Mouse (Mus musculus): Measurements from ENCODE around the gene Fam204a. TPM values are rescaled to one million over a fixed set of nuclear protein-coding genes. Genes with fewer than 3 reads are reported as not detected.

Fam204a gene
- polyA plus RNA-seq, 1 experiment, result 5.4 TPM

GRCm38 (mm10) chr19:60241916-60242602 is 15.6 kb upstream of the Fam204a start:
- H3K27ac ChIP-seq (ENCODE audit: insufficient read depth, low read depth, low read length), result no peak overlapping the region
- TF ChIP-seq POLR2A (IDR thresholded peaks at IDR 0.05; ENCODE audit: low read depth, low read length), result no peak
- TF ChIP-seq CTCF (IDR thresholded peaks at IDR 0.05; ENCODE audit: extremely low read depth, insufficient read length, insufficient replicate concordance, low read depth, low read length), result no peak
- no peak overlapping the region for H3K4me3 ChIP-seq (ENCODE audit: low read depth, low read length)
- H3K36me3 ChIP-seq (ENCODE audit: control insufficient read depth, insufficient read depth, low read length), result no peaks in the 10 kb centered on the region
- 83% methylated on average over 7 of the region's 7 CpGs for WGBS
- H3K27me3 ChIP-seq (ENCODE audit: control insufficient read depth, insufficient read depth, low read length), result no peaks in the 10 kb centered on the region
- no peaks in the 10 kb centered on the region for H3K4me1 ChIP-seq (ENCODE audit: control insufficient read depth, insufficient read depth, insufficient read length, low read length)

- Histone ChIP-seq H3K4me3 (ENCODE audit: low read depth, low read length) (no peak overlapping the region), H3K4me1 (ENCODE audit: control insufficient read depth, insufficient read depth, insufficient read length, low read length) (peaks cover 3% of the 10 kb centered on the region; the same call in 1 of the 2 replicates), H3K36me3 (ENCODE audit: control insufficient read depth, insufficient read depth, low read length) (no peaks in the 10 kb centered on the region), H3K27ac (ENCODE audit: insufficient read depth, low read depth, low read length) (no peak overlapping the region), H3K27me3 (ENCODE audit: control insufficient read depth, insufficient read depth, low read length) (no peaks in the 10 kb centered on the region)
- WGBS, result 18% methylated on average over 2 of the region's 2 CpGs
- TF ChIP-seq POLR2A (IDR thresholded peaks at IDR 0.05; ENCODE audit: low read depth, low read length) (no peak), CTCF (IDR thresholded peaks at IDR 0.05; ENCODE audit: extremely low read depth, insufficient read length, insufficient replicate concordance, low read depth, low read length) (no peak)
Observed at GRCm38 (mm10) chr19:60231542-60231941, 5.0 kb upstream of the Fam204a start.

- Histone ChIP-seq H3K27ac (ENCODE audit: insufficient read depth, low read depth, low read length) (no peak overlapping the region), H3K27me3 (ENCODE audit: control insufficient read depth, insufficient read depth, low read length) (no peaks in the 10 kb centered on the region), H3K4me3 (ENCODE audit: low read depth, low read length) (no peak overlapping the region), H3K4me1 (ENCODE audit: control insufficient read depth, insufficient read depth, insufficient read length, low read length) (peaks cover 5% of the 10 kb centered on the region; the same call in 1 of the 2 replicates), H3K36me3 (ENCODE audit: control insufficient read depth, insufficient read depth, low read length) (no peaks in the 10 kb centered on the region)
- TF ChIP-seq POLR2A (IDR thresholded peaks at IDR 0.05; ENCODE audit: low read depth, low read length) (no peak), CTCF (IDR thresholded peaks at IDR 0.05; ENCODE audit: extremely low read depth, insufficient read length, insufficient replicate concordance, low read depth, low read length) (no peak)
- 63% methylated on average over 8 of the region's 8 CpGs for WGBS
Observed at GRCm38 (mm10) chr19:60226845-60227235, 339 bp upstream of the Fam204a start.

- TF ChIP-seq CTCF (IDR thresholded peaks at IDR 0.05; ENCODE audit: extremely low read depth, insufficient read length, insufficient replicate concordance, low read depth, low read length), result no peak
- no peak for TF ChIP-seq POLR2A (IDR thresholded peaks at IDR 0.05; ENCODE audit: low read depth, low read length)
- WGBS, result 76% methylated on average over 7 of the region's 7 CpGs
- no peak overlapping the region for H3K4me3 ChIP-seq (ENCODE audit: low read depth, low read length)
Observed at GRCm38 (mm10) chr19:60219395-60219794, 7.1 kb downstream of the Fam204a start.

GRCm38 (mm10) chr19:60217985-60218384 is 8.5 kb downstream of the Fam204a start:
- Histone ChIP-seq H3K27me3 (ENCODE audit: control insufficient read depth, insufficient read depth, low read length) (no peaks in the 10 kb centered on the region), H3K4me3 (ENCODE audit: low read depth, low read length) (no peak overlapping the region), H3K4me1 (ENCODE audit: control insufficient read depth, insufficient read depth, insufficient read length, low read length) (no peaks in the 10 kb centered on the region), H3K27ac (ENCODE audit: insufficient read depth, low read depth, low read length) (no peak overlapping the region), H3K36me3 (ENCODE audit: control insufficient read depth, insufficient read depth, low read length) (peaks cover 9% of the 10 kb centered on the region)
- 48% methylated on average over 2 of the region's 2 CpGs for WGBS
- TF ChIP-seq POLR2A (IDR thresholded peaks at IDR 0.05; ENCODE audit: low read depth, low read length), result no peak
- no peak for TF ChIP-seq CTCF (IDR thresholded peaks at IDR 0.05; ENCODE audit: extremely low read depth, insufficient read length, insufficient replicate concordance, low read depth, low read length)

More at GRCm38 (mm10) chr19:60219395-60219794, 7.1 kb downstream of the Fam204a start:
- Histone ChIP-seq H3K27me3 (ENCODE audit: control insufficient read depth, insufficient read depth, low read length) (no peaks in the 10 kb centered on the region), H3K4me1 (ENCODE audit: control insufficient read depth, insufficient read depth, insufficient read length, low read length) (peaks cover 2% of the 10 kb centered on the region; the same call in 1 of the 2 replicates), H3K36me3 (ENCODE audit: control insufficient read depth, insufficient read depth, low read length) (peaks cover 7% of the 10 kb centered on the region), H3K27ac (ENCODE audit: insufficient read depth, low read depth, low read length) (no peak overlapping the region)

- no peak overlapping the region for H3K4me3 ChIP-seq (ENCODE audit: low read depth, low read length)
- no peak overlapping the region for H3K27ac ChIP-seq (ENCODE audit: insufficient read depth, low read depth, low read length)
- H3K4me1 ChIP-seq (ENCODE audit: control insufficient read depth, insufficient read depth, insufficient read length, low read length), result no peaks in the 10 kb centered on the region
- H3K27me3 ChIP-seq (ENCODE audit: control insufficient read depth, insufficient read depth, low read length), result no peaks in the 10 kb centered on the region
- H3K36me3 ChIP-seq (ENCODE audit: control insufficient read depth, insufficient read depth, low read length), result peaks cover 27% of the 10 kb centered on the region
- TF ChIP-seq POLR2A (IDR thresholded peaks at IDR 0.05; ENCODE audit: low read depth, low read length) (no peak), CTCF (IDR thresholded peaks at IDR 0.05; ENCODE audit: extremely low read depth, insufficient read length, insufficient replicate concordance, low read depth, low read length) (no peak)
Observed at GRCm38 (mm10) chr19:60208173-60208572, 18.3 kb downstream of the Fam204a start.

- 85% methylated on average over 7 of the region's 7 CpGs for WGBS
Observed at GRCm38 (mm10) chr19:60204176-60204575, 22.3 kb downstream of the Fam204a start.

More at GRCm38 (mm10) chr19:60204176-60204575, 22.3 kb downstream of the Fam204a start:
- H3K27me3 ChIP-seq (ENCODE audit: control insufficient read depth, insufficient read depth, low read length), result no peaks in the 10 kb centered on the region
- H3K4me1 ChIP-seq (ENCODE audit: control insufficient read depth, insufficient read depth, insufficient read length, low read length), result no peaks in the 10 kb centered on the region
- H3K4me3 ChIP-seq (ENCODE audit: low read depth, low read length), result no peak overlapping the region
- TF ChIP-seq CTCF (IDR thresholded peaks at IDR 0.05; ENCODE audit: extremely low read depth, insufficient read length, insufficient replicate concordance, low read depth, low read length), result no peak
- H3K27ac ChIP-seq (ENCODE audit: insufficient read depth, low read depth, low read length), result no peak overlapping the region
- H3K36me3 ChIP-seq (ENCODE audit: control insufficient read depth, insufficient read depth, low read length), result peaks cover 19% of the 10 kb centered on the region
